Mouse (Mus musculus) 416B (cell line): ENCODE results near the gene Zfp11.
A peak's percentile ranks its signal among the peaks of the same experiment; 100 is the strongest.

ENCODE experiments used
- DNase-seq: peaks from one replicate; pipeline ENCODE4 v3.0.0; 2011; ENCODE audit warnings: low read depth

The Zfp11 gene

DNA sequence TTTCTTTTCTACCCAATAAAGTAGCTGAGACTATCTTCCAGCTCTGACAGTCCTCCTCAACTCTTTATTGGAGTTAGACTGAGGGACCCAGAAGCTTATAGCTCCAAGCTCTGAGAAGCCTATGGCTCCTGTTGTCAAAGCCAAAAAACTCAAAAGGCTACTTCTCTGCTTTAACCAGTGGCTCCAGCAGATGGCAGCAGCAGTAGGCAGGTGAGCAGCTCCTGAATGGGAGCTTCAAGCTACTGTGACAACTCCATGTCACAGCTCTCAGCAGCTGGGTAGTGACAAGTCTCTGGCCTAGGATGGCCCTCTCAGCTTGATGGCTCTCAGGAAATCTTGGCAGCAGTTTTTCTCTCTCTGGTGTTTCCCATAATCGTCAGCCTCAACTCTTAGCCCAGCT is 58.8 kb downstream of the Zfp11 start:
- DNase-seq: peak; percentile 74

DNA sequence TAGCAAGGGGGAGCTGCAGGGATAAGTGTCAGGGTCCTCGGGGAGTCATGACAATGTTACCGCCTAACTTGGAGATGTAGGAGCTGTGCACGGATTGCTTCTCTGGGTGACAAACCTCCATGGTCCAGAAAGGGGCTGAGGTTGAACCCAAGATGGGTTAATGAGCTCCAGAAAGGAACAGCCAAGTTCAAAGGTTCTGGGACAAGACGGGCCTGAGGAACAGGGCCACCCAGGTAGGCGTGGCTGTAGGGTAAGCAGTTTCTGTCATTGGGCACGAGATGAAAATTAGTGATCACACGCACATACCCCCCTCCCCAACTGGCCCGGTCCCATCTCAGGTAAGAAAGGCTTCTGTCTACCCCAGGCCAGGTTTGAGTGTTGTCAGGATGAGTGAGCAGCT is 62.4 kb downstream of the Zfp11 start:
- DNase-seq: no peak
